Mouse (Mus musculus) heart, postnatal 10 days (tissue): ENCODE results near the gene Hopx. TPM values are rescaled to one million over a fixed set of nuclear protein-coding genes. Genes with fewer than 3 reads are reported as not detected.

ENCODE experiments used
- DNase-seq, 2 experiments: peaks; one replicate each; pipeline ENCODE4 v3.0.0; 2021
- intact Hi-C: fragments of 180-260 bp; cut with DNase I; formaldehyde crosslinking; loops from one replicate; pipeline ENCODE4 v1.15.1; 2025
- total RNA-seq, 2 experiments: library from RNA; stranded (reverse); gene quantifications; 2 replicates each; pipeline ENCODE4 v1.2.3; 2021

The Hopx gene
- total RNA-seq, 2 experiments from 2014 or later: 498 to 553 TPM

DNA sequence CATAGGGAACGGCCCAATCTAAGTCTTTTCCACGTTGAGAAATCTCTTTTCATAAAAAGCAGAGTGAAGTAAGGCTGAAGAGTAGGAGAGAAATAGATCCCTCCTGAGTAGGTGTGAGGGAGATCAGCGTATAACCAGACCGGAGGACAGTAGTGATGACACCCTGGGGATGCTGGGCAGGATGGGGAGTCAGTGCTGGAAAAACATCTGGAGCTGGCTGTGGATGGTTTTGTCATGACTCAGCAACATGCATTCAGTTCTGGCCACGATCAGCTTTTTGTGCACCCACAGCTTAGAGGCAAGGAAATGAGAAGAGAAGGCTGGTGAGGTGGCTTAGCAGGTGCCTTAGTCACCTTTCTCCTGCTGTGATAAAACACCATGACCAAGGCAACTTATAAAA lies 19.0 kb upstream of the Hopx start:
- DNase-seq: no peak
- intact Hi-C loops: loop anchor here (5.0 kb wide), 1 partner anchor 42 kb away; no protein-coding TSS in a partner anchor

DNA sequence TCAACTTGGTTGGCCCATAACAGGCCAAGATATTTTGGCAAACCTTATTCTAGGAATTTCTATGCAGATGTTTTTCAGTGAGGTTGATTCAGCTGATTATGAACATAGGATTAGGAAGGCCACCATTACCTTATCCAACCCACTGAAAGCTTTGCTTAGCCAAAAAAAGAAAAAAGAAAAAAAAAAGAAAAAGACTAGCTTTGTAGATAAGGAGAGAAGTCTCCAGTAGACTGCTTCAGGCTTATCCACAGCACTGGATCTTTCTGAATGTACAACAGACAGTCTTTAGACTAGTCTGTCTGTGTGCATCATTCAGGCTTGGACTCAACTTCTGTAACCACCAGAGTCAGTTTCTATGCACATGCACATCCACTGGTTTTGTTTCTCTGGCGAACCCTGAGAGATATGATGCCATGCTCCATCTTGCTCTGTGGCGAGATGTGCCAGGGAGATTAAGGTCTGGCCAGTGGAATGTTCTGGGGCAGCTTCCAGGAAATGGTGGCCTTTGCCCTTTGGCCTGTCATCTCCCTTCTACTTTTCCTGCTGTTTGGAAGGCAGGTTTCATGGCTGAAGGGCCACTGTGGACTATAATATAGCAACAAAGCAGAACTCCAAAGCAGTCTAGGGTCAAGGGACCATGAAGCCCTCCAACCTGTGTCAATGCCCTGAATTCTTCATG lies 17.7 kb upstream of the Hopx start:
- DNase-seq: no peak
- intact Hi-C loops: loop anchor here (5.0 kb wide), 1 partner anchor 40 kb away; no protein-coding TSS in a partner anchor

GRCm38 (mm10) chr5:77131879-77132278 lies 17.0 kb upstream of the Hopx start:
- no peak for DNase-seq
- intact Hi-C loops: loop anchor here (5.0 kb wide), 1 partner anchor 40 kb away; no protein-coding TSS in a partner anchor

DNA sequence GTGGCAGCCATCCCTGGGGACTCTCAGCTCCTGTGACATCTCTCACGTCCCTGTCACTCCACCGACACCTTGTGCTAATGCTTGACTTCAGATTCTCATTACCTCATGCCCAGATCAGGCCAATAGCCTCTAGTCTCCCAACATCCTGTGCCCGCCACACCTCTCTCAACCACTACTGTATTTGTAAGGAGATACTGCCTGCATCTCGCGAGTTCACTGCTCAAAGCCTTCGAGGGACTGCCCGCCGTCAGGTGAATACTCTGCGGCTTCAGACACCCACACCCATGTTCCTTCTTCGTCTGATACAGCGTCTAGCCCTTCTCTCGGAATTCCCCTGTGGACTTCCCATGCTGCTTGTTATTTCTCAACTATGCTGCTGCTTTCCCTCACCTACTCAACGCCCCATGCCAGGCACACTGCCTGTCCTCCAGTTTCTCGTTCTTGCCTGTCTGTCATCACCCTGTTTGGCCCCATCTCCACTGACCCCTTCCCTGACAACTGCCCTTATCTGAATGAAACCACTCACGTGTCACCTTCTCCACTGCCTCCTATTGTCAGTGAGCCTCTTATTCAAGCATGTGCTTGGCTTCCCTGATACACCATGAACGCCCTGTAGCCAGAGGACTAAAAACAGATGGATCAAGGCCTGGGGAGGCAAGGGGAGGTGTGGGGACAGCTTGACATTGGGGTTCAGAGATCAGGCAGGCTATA lies 15.5 kb upstream of the Hopx start:
- intact Hi-C loops: loop anchor here (5.0 kb wide), 1 partner anchor 38 kb away; no protein-coding TSS in a partner anchor

GRCm38 (mm10) chr5:77129907-77130306 lies 15.0 kb upstream of the Hopx start:
- intact Hi-C loops: loop anchor here (5.0 kb wide), 1 partner anchor 38 kb away; no protein-coding TSS in a partner anchor
- no peak for DNase-seq

More for the DNA sequence above, 15.5 kb upstream of the Hopx start:
- DNase-seq: peak; percentile 77 to 83

DNA sequence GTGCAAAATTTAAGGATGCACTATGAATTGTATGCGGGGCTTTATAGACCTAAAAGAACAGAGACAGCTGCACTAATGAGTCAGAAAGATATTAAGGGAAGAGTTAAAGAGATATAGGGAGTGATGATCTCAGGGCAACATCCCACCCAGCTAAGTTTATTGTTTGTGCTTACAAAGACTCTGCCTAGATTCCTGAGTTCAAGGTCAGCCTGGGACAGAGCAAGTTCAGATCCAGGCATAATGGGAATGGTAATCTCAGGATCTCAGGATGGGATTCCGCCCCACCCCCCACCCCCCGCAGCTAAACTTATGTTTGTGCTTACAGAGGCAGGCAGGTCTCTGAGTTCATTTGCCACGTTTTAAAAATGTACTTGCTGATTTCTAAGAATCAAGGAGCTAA lies 13.9 kb upstream of the Hopx start:
- intact Hi-C loops: no loop called here
- DNase-seq: no peak

DNA sequence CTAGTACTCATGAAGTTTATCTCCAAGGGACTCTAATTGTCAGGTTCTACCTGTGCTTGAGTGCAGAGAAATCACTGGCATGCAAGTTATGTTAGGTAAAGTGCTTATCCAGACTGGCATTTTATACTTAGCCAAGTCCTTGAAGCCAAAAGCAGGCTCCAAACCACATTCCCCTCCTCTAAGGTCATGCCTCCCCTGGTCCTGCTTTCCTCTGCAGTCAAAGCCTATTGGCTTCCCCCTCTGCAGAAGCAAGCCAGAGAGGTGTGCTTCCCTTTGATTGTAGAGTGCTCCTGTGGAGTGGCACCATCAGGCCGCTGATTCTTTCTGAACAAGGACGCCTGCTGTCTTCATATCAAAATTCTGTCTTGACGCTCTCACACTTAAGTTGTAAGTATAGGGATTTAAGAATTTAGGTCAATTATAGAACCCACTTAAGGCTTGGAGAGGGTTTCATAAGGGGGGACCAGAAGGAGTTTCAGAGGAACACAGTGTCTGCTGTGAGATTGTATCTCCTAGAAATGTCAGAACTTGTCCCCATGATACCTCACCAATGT lies 11.6 kb upstream of the Hopx start:
- DNase-seq: peak; percentile 53 to 59
- intact Hi-C loops: no loop called here

- intact Hi-C loops: no loop called here
- no peak for DNase-seq
These were observed 9.9 kb upstream of the Hopx start for GRCm38 (mm10) chr5:77124817-77125283.

- DNase-seq: no peak
- intact Hi-C loops: no loop called here
These were observed 9.2 kb upstream of the Hopx start for GRCm38 (mm10) chr5:77124165-77124564.

- intact Hi-C loops: no loop called here
- no peak for DNase-seq
These were observed 8.7 kb upstream of the Hopx start for GRCm38 (mm10) chr5:77123597-77123996.

- DNase-seq: peak in 1 of 2 experiments; percentile 51
- intact Hi-C loops: no loop called here
These were observed 7.6 kb upstream of the Hopx start for GRCm38 (mm10) chr5:77122254-77123192.

- DNase-seq: no peak
- intact Hi-C loops: no loop called here
These were observed 5.8 kb upstream of the Hopx start for GRCm38 (mm10) chr5:77120701-77121100.

DNA sequence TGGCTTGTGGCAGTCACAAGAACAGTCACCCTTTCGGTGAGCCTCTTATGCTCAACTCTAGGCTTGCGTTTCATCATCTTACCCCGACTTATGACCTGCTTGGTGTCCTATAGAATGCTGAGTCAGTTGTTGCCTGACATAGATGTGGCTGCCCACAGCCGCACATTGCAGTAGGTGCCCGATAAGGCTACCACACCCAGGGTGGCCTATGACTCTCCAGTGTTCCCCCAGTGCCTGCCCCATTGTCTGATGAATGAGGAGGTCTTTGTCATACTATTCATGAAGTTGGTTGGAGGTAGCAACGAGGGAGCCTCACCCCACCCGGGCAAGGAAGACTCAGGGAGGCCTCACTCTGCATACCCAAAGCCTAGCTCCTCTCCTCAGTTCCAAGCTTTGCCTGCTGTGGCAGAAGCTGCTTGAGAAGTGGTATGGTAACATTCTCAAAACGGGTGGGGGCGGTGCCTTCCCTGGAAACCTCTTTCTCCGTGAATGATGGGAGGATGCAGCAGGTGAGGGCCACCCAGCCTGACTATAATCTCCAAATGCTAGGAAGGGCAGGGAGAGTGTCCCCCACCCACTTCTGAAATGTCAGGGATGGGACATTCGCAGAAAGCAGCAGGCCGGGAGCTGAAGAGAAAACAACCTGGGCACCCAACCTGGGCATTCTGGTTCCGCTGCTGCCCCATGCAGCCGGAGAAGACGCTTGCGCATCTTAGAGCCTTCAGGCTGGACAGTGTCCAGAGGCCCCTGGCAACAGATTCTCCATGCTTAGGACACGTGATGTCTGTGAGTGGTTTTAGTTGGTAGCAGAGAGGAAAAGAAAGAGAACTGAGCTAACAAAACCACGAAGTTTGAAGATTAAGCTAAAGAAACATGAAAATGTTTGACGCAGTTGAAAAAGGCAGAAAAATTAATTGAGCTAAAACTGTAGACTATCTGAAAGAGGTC lies 4.8 kb upstream of the Hopx start:
- DNase-seq: no peak
- intact Hi-C loops: no loop called here

GRCm38 (mm10) chr5:77115732-77116131 lies 811 bp upstream of the Hopx start:
- intact Hi-C loops: loop anchor here (2.0 kb wide), 1 partner anchor 21 kb away; no protein-coding TSS in a partner anchor
- DNase-seq: peak; percentile 45 to 52

DNA sequence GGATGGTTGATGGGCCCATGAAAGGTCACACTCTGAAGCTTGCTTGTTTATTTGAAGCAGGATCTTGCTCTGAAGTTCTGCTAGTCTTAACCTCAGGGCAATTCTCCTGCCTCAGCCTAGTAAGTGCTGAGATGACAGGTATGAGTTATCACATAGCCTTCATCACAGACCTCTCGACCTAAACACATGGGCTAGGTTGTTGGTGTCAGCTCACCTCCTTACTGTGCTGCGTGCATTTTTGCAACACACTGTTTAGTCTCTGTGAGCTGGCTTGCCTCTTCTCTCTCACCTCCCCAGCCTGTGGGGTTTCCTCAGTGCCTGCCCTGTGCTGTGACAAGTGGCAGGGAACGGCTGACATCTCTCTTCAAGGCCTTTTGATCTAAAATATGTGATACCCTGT lies 1.1 kb downstream of the Hopx start:
- intact Hi-C loops: loop anchor here (2.0 kb wide), 1 partner anchor 19 kb away; no protein-coding TSS in a partner anchor
- no peak for DNase-seq

DNA sequence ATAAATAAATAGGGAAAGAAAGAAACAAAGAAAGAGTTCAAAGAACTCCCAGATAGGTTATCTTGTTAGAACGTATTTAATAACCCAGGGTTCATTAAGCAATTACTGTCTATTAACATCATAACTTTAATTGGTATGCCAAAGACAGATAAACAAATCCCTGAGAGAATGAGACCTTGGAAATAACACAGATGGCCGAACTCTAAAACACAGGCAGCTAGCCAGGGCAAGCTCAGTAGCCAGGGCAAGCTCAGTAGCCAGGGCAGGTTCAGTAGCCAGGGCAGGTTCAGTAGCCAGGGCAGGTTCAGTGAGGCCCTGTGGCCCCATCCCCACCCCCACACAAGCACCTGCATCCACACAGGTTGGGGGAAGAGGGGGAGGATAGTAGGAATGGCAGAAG lies 2.9 kb downstream of the Hopx start:
- intact Hi-C loops: no loop called here
- DNase-seq: no peak

GRCm38 (mm10) chr5:77109814-77110213 lies 5.1 kb downstream of the Hopx start:
- no peak for DNase-seq
- intact Hi-C loops: no loop called here

DNA sequence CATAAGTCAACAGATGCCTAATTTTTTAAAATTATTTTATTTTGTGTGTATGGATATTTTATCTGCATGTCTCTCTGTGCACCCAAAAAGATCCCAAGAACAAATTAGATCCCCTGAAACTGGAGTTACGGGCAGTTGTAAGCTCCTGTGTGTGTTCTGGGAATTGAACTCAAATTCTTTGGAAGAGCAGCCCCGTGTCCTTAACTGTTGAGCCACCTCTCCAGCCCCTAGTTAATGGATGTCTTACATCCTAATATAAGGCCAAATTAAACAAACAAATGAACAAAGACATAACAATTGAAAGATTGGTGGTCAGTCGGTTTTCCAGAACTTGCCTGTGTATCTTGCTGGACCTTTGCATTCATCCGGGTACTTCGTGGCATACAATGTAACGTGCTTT lies 6.1 kb downstream of the Hopx start:
- DNase-seq: no peak
- intact Hi-C loops: no loop called here

- DNase-seq: no peak
- intact Hi-C loops: no loop called here
These were observed 7.6 kb downstream of the Hopx start for GRCm38 (mm10) chr5:77107146-77107822.
